Mouse (Mus musculus) liver, postnatal 0 days (tissue): ENCODE measurements around the gene Nudt16l1.

ENCODE experiments used
- CTCF ChIP-seq: sonication (generic); IDR thresholded peaks from 2 replicates; pipeline ENCODE4 v1.5.1; 2016; ENCODE audit warnings: antibody characterized with exemption, low read depth
- EP300 ChIP-seq: IDR thresholded peaks from 2 replicates; pipeline ENCODE4 v1.6.1; 2016; ENCODE audit warnings: antibody characterized with exemption, low read depth, mild to moderate bottlenecking

DNA sequence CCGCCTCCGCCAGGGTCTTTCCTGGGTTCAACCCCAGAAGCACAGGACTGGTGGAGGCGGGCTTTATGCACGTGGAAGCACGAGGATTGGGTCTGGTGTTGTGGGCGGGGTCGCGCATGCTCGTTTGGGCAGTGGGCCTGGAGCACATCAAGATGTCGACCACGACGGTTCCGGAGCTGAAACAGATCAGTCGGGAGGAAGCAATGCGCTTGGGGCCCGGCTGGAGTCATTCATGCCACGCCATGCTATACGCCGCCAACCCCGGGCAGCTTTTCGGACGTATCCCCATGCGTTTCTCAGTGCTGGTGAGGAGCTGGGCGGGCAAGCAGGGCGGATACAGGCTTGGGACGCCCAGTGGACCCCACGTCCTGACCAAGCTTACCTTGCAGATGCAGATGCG is 428 bp downstream of the Nudt16l1 start:
- no peak for TF ChIP-seq CTCF
- no peak for TF ChIP-seq EP300
